Mouse (Mus musculus): Measurements from ENCODE around the gene Tial1.

The Tial1 gene

DNA sequence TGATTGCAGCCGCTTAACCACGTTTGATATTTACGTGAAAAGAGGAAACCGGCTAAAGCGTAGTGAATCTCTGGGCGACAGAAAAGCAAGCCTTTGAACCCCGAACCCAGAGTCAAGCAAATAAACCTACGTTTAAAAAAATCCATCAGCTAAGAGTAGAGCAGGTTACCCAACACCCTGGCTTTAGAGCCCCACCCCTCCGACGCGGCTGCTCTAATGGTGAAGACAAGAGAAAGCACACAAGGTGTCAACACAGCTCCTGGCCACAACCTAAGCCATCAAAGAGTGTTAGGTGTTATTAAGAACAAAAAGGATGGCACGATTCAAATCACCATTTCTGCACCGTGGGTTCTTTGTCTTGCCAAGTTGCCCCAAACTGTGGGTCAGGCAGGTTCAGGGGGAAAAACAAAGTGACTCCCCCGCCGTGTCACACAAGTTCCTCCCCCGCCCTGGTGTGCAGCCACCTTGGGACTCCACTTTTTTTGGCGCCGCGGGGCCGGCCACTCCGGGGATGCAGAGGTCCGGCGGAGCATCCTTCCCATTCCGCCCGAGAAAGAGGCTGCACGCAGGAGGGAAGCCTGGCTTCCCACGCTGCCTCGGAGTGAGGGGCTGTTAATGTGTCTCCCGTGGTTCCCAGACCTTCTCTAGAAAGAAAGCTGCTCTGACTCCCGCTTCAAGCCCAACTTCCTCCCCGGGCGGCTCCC is 44.1 kb downstream of the Tial1 start:
- no peak for ATAC-seq (ENCODE audit: low TSS enrichment)

DNA sequence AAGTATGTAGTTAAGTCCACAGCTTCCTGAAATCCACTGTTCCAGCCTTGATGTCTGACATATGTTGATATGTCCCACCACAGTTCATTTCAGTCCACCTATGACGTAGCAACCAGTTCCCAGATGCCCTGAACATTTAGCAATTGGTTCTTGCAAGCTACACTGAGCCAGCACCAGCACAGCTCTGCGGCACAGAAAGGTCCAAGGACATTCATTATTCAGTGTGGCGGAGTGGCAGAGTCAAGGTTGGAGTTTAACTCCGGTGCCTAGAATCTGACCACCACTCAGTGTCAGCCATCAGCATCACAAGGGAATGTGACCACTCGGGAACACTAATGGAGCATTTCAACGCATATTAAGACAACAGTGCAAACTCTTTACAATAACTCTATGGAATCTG is 44.9 kb downstream of the Tial1 start:
- ATAC-seq (ENCODE audit: low TSS enrichment): no peak

DNA sequence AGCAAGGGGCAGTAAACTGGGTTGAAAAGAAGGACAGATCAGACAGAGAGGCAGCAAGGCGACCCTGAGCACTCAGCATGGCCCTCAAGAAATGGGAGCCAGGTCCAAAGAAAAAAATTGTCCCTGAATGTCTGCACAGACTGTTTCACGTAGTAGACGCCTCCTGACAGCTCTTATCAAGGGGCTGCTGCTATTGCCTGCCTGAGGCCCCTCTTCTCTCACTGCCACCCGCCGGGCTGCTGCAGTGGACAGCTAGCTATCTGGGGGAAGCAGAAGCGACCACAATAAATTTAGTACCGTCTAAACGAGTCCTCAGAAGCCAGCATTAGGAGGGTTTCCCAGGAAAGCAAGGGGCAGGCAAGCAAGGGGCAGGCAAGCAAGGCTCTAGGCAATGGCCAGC is 47.1 kb downstream of the Tial1 start:
- no peak for ATAC-seq (ENCODE audit: low TSS enrichment)

DNA sequence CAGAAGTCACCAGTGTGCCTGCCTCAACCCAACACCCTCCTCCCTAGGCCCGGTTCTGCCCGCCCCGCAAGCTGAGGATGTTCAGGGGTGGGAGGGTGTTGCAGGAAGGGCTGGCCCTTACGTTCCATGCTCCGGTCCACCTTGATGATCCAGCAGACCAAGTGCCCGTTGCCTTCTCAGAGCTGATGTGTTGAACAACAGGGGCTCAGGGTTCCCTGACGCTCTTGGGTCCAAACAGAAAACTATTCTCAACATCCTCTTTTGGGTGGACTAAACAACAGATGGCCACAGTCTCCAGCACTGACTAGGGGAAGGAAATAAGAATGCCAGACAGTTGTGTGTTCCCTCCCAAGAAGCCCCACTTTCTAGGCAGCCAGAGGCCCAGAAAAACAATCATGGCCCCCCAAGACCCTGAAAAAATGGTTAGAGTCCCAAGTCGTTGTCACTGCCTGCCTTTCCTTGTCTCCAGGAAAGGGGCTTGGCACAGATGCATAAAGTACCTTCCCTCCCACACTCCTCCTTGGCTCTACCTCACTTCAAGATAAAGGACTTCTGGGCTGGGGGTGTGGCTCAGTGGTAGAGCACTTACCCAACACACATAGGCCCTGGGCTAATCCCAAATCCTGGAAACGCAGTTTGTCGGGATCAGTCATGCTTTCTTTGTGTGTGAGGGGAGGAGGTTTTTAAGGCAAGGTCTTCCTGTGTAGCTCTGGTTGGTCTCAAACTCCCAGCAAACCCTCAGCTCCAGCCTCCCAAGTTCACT is 49.3 kb downstream of the Tial1 start:
- ATAC-seq (ENCODE audit: low TSS enrichment): no peak; the same call in 1 of the 2 replicates

DNA sequence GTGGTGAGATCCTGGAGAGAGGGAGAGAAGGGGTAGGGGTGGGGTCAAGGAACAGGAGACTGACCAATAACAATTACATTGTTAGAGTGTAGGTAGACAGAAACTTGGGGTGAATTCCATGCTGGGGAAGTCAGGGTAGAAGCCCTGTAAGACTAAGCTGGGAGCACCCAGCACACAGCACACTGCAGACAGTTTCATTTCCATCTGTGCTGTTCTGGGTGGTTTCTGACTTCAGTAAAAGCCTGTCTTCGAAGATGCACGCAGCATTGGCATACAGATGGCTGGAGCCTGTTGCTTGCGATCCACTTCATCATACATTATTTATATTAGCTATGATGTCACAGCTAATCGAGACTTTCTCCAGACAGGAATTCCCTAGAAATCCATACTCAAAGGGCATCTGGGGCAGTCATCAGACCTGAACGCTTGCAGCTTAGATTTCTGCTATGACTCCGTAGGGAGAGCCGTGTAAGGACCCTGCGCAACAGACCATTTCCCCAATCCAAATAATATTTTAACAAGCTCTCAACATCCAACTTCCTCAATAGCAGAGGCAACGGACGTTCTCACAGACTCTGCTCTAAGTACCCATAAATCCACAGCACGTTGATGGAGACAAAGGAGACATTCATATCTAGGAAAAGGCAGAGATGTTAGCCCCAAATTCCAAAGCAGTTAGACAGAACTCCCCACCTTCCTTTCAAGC is 50.7 kb downstream of the Tial1 start:
- ATAC-seq (ENCODE audit: low TSS enrichment): no peak

DNA sequence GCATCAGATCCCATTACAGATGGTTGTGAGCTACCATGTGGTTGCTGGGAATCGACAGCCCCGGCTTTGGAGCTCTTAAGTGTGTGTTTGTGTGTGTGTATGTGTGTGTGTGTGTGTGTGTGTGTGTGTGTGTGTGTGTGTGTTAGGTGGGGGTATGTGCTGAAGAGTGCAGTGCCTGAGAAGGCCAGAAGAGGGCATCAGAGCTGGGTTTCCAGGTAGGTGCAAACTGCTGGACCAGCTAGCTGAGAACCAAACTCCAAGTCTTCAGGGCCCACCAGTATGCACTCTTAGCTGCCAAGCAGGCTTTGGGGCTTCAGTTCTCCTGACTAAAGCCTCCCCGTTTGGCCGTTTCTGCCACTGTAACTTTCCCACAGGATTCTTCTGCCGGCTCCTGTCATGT is 53.3 kb downstream of the Tial1 start:
- no peak for ATAC-seq (ENCODE audit: low TSS enrichment)

DNA sequence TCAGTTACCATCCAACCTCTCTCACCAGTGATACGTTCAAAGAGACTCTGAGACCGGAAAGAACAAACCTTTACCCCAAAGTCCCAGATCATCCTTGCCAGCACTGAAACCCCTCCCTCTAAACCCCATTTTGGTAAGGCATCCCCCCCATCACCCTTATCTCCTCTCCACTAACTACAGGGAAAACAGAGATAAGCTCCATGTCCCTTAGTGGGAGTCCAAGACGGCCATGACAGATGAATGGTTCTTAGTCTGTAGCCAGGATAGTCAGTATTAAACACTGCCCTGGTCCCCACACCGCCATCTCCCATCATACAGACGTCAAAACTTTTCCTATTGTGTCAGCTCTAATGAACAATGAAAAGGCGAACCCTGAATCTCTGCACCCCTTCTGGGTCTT is 57.5 kb downstream of the Tial1 start:
- no peak for ATAC-seq (ENCODE audit: low TSS enrichment)

DNA sequence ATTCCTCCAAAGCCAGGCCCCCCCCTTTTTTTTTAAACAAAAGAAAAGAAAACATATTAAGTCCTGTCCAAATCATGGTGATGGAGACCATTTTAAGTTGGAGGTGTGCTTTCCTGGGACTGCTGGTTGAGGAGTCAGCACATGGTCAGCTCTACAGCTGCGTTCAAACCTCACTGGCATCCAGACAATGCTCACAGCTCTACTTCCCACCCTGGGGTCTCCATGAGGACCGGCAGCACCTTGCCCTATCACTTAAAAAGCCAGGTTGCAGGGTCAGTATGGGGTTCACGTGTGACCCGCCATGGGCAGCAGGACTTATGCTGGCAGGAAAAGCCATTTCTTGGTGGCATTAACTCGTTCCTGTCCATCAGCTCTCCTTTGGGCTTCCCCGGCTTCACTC is 57.9 kb downstream of the Tial1 start:
- ATAC-seq (ENCODE audit: low TSS enrichment): no peak

DNA sequence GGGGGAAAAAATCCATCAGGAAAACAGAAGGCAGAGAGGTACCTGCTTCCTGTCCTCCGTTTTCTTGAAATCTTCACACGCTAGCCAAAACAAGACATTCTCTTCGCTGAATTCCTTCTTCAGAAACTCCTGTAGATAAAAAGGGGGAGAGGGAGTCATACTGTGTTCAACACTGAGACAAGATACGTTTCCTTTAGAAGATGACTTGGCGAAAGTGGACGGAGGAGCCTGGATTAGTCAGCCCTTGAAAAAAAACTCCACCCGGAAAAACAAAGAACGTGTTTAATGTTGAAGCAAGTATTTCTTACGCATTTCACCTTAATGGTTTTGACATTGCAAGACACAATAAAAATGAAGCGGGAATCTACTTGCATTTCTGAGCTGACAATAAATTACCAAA is 58.4 kb downstream of the Tial1 start:
- ATAC-seq (ENCODE audit: low TSS enrichment): no peak

DNA sequence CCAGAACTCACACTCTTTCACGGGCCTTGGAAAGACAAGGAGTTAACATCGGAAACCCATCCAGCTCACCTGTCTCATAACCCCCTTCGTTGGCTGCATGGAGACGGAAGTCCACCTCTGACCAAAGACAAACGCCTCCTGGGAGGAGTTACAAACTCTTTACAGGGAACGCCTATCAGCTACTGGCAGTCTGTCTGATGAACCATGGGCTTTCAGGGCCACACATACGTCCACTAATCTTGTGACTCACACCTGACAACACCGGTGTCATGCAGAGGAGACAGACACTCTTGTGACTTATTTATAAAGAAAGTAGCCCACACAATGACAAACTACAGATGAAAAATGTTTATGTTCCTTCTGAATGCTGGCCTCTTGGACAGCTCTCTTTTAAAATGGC is 58.9 kb downstream of the Tial1 start:
- no peak for ATAC-seq (ENCODE audit: low TSS enrichment)

DNA sequence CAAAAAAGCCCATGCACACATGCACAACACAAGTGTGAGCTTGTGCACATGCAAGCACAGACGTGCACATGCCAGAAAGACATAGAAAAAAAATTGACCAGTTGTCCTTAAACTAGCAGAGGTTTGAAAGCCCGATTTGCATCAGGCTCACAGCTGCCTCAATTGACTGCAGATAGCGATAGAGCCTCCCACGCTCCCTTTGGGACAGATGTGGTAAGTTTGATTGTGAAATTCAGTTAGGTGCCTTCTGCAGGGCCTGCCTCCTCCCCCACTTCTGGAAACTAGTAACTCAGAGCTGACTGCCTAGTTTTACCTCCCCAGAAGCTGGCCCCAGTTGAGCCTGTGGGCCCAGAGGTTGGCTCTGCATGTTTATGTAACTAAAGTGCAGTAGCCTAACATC is 62.9 kb downstream of the Tial1 start:
- no peak for ATAC-seq (ENCODE audit: low TSS enrichment)

DNA sequence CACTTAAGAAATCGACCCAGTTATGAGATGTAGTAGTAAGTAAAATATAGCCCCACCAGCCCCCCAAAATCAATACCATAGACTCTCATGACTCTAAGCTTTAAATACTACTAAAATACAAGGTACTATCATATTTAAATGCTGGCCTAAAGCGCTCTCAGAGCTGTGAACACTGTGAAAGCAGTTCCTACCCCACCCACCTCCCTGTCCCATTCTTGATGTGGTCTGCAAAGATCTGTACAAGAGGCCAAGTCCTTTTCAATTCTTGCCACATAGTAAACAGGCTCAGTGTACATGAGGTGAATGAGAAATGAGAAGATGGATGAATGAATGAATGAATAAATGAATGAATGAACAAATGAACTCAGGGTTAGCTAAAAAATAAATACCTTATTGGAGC is 64.5 kb downstream of the Tial1 start:
- ATAC-seq (ENCODE audit: low TSS enrichment): no peak

DNA sequence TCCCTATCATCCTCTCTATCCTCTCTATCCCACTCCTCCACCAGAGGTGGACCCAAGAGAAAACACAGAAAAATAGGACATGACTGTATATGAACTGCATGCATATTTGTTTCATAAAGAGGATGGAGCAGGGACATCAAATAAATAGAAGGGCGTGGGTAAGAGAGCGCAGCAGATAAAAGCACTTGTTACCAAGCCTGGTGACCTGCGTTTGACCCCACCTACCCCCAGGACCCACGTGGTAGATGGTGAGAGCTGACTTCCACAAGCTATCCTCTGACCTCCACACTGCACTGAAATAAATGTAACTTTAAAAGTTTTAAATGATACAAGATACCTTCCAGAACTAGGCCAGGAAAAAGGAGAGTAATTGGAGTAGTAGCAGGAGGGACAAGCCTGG is 67.8 kb downstream of the Tial1 start:
- no peak for ATAC-seq (ENCODE audit: low TSS enrichment)

DNA sequence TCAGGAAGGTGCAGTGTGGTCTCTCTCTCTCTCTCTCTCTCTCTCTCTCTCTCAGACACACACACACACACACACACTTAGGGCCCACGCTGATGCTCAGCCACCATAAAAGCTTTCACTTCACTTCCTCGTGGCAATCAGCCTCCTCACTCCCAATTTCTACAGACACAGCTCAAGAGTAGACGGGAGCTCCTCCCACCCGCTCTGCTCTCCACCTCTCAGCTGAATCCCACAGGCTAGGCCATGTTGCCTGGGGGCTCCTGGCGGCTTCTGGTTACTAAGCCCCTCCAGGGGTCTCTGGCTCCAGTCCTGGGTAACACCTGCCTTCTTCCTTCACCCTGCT is 68.6 kb downstream of the Tial1 start:
- no peak for ATAC-seq (ENCODE audit: low TSS enrichment)

DNA sequence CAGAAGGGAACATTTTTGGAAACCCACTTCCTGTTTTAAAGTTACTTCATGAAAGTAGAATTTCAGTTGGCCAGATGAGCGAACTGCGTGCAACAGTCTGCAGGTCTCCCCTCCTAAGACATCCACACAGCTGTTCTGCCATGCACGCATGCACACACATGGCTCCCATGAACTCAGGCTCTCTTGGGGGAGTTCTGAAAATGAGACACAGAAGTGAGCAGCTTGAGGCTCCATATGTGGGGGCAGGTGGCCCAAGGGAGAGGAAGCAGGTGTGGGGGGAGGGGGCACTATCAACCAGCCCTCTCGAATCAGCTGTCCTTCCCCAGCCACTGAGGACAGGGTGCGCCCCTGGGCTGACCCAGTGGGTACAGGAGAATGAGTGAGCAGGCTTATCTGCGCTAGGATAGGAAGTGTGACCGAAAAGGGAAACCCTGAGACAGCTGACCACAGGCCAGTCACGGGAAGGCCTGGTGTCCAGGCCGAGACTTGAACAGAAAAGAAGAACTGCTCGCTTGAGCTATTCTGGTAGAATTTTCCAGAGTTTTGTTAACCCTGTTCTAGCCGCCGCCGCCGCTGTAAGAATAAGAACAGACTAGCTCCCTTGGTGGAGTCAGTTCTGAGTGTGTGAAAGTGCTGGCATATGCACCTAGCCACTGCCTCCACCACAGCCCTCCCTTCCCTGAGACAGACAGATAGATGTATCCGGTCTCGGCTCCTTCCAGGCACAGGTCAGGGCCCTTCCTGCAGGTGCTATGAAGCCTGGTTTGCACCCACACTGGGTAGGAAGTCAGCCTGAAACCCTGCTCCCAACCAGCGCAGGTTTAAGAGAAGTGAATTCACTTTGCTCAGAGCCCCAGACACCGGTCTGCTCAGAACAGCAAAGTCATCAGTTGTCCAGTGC is 69.2 kb downstream of the Tial1 start:
- ATAC-seq (ENCODE audit: low TSS enrichment): no peak; the same call in 1 of the 2 replicates

DNA sequence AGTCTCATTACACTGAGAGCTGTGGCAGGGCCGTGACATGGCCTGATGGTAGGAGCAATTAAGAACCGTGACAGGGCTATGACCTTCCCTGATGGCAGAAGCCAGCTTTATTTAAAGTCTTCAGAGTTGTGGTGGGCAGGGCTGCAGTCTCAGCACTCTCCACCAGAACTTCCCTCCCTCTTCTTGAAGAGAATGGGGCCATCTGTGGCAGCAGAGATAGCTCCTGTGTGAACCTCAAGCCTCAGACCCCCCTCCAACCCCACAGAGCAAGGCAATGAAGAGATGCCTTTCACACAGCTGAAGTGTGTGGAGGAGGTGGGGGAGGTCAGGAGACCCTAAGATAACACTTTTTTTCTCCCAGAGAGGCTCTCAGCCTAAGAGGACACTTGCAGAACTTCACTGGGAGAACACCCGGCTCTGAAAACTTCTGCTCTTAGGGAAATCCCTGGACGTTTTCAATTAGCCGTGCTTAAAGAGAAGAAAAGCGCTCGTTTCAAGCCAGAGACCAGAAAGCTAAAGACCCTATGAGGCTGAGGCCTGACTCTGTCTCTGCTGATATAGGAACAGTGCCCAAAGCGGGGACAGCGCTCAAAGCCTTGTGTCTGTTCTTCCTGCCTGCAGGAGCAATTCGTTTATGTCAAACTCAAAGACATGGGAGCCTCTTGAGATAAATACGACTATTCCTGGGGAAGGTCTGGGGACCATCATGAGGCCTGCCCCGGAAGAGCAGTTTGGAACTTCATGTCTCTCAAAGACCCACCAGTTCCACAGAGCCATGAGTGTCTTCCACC is 70.1 kb downstream of the Tial1 start:
- no peak for ATAC-seq (ENCODE audit: low TSS enrichment)

Measured in frontal cortex, adult (tissue).